Mouse (Mus musculus) lung, postnatal 0 days (tissue): Measurements from ENCODE around the gene Ptprt. TPM values are rescaled to one million over a fixed set of nuclear protein-coding genes. Genes with fewer than 3 reads are reported as not detected.

Experiments used
- ATAC-seq: fragments of 200-750 bp; cut with Nextera tagmentation; 2 replicates; pipeline ENCODE4 v1.8.0; 2017; ENCODE audit warnings: moderate library complexity
- DNase-seq: peaks from one replicate; pipeline ENCODE4 v3.0.0-alpha.2; 2016; ENCODE audit warnings: low spot score
- H3K27ac ChIP-seq: fragments of 300-500 bp; sonication (generic); 2 replicates; pipeline ENCODE4 v1.5.1; 2014; ENCODE audit warnings: antibody characterized with exemption, mild to moderate bottlenecking, low read length, mixed read lengths
- H3K27me3 ChIP-seq: fragments of 300-500 bp; sonication (generic); replicated peaks from 2 replicates; pipeline ENCODE4 v1.6.1; 2014; ENCODE audit warnings: low read length, mixed read lengths; ENCODE audit not compliant: insufficient read depth
- H3K36me3 ChIP-seq: fragments of 300-500 bp; sonication (generic); 2 replicates; pipeline ENCODE4 v1.6.1; 2014; ENCODE audit warnings: low read length, mixed read lengths; ENCODE audit not compliant: insufficient read depth
- H3K4me1 ChIP-seq: fragments of 300-500 bp; sonication (generic); 2 replicates; pipeline ENCODE4 v1.6.1; 2014; ENCODE audit warnings: antibody characterized with exemption, low read depth, low read length, mixed read lengths; ENCODE audit not compliant: insufficient read depth
- H3K4me2 ChIP-seq: fragments of 300-500 bp; sonication (generic); replicated peaks from 2 replicates; pipeline ENCODE4 v1.6.1; 2014; ENCODE audit warnings: low read depth, mild to moderate bottlenecking, low read length, moderate library complexity, mixed read lengths
- H3K4me3 ChIP-seq: fragments of 300-500 bp; sonication (generic); 2 replicates; pipeline ENCODE4 v1.5.1; 2014; ENCODE audit warnings: low read depth, low read length
- H3K9ac ChIP-seq: fragments of 300-500 bp; sonication (generic); replicated peaks from 2 replicates; pipeline ENCODE4 v1.6.1; 2014; ENCODE audit warnings: low read depth, mild to moderate bottlenecking
- H3K9me3 ChIP-seq: fragments of 300-500 bp; sonication (generic); 2 replicates; pipeline ENCODE4 v1.6.1; 2016; ENCODE audit warnings: low read length, mixed read lengths
- CTCF ChIP-seq: IDR thresholded peaks from 2 replicates; pipeline ENCODE4 v1.5.1; 2016; ENCODE audit warnings: antibody characterized with exemption, mild to moderate bottlenecking
- EP300 ChIP-seq: IDR thresholded peaks from 2 replicates; pipeline ENCODE4 v1.6.1; 2016; ENCODE audit warnings: antibody characterized with exemption, mild to moderate bottlenecking, control low read depth
- WGBS: fragments of 180-500 bp; shearing (Covaris S2); extraction: QIAGEN DNeasy Blood & Tissue Kit; methylation state at CpG from one replicate; pipeline ENCODE4 v1.1.7; 2014; 5-methylcytosine and 5-hydroxymethylcytosine counted together
- polyA plus RNA-seq: library from polyadenylated mRNA; unstranded; fragments of >200 nt; fragmentation: Nextera tagmentation; extraction: Ambion mirVana; gene quantifications from 2 replicates; pipeline ENCODE4 v1.2.1, GENCODE M21; 2015

Ptprt gene
- polyA plus RNA-seq, 1 experiment from 2014 or later: 0.37 TPM

DNA sequence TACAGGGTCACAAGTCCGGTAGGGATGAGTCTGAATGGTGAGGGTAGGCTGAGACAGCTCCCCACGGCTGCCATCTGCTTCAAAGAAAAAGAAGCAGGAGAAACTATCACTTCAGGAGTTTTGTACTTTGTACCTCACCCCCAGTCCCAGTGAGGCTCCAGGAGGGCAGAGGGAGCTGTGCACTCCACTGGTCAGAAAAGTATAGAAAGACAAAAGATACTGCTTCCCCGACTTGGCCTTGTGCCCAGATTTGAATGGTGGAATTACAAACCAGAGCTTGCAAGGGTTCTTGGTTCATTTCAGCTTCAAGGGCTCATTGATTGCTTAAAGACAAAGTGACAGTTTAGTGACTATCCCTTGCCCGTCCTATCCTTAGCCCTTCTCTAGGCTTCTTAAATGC is 1053.6 kb downstream of the Ptprt start:
- ATAC-seq (no peak), DNase-seq (no peak)

DNA sequence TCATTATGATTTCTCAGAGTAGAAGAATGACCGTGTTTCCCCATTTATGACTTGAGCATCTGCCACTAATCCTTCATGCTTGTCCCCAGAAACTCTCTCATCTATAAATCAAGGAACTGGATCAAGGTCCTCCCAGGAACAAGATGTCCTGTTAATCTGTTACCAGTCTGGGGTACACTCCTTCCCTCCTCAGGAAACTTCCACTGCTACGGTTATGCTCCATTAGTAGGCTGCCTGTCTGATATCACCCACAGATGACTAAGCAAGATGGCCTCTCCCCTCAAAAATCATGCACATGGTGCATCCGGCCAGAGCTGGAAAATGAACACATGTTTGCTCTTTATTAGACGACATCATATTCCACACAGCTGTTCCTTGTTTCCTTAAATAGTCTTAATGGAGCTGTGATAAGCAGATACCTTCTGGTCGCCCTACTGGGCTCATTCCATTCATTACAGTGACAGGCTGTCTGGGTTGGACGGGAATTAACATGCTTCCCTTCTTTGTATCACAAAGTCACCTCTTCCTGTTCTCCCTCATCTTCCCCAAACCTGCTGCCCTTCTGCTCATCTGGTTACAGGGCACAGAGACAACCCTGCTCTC is 1060.6 kb downstream of the Ptprt start:
- peak; percentile 4 for DNase-seq
- Histone ChIP-seq H3K9me3 (no peaks in the 10 kb centered on the region), H3K4me3 (no peak overlapping the region), H3K4me1 (no peaks in the 10 kb centered on the region), H3K9ac (no peak overlapping the region), H3K27me3 (no peaks in the 10 kb centered on the region), H3K36me3 (no peaks in the 10 kb centered on the region), H3K27ac (no peak overlapping the region), H3K4me2 (no peak overlapping the region)
- no peak for TF ChIP-seq CTCF
- no peak for TF ChIP-seq EP300
- no peak for ATAC-seq
- 47% methylated on average over 6 of the region's 6 CpGs for whole genome bisulfite sequencing

More for the DNA sequence above, 1053.6 kb downstream of the Ptprt start:
- H3K4me2 ChIP-seq: no peak overlapping the region
- no peak overlapping the region for H3K4me3 ChIP-seq
- no peaks in the 10 kb centered on the region for H3K27me3 ChIP-seq
- H3K9ac ChIP-seq: no peak overlapping the region
- no peaks in the 10 kb centered on the region for H3K9me3 ChIP-seq
- 58% methylated on average over 4 of the region's 4 CpGs for WGBS
- no peaks in the 10 kb centered on the region for H3K36me3 ChIP-seq
- no peaks in the 10 kb centered on the region for H3K4me1 ChIP-seq
- no peak overlapping the region for H3K27ac ChIP-seq
- no peak for TF ChIP-seq CTCF
- no peak for TF ChIP-seq EP300

DNA sequence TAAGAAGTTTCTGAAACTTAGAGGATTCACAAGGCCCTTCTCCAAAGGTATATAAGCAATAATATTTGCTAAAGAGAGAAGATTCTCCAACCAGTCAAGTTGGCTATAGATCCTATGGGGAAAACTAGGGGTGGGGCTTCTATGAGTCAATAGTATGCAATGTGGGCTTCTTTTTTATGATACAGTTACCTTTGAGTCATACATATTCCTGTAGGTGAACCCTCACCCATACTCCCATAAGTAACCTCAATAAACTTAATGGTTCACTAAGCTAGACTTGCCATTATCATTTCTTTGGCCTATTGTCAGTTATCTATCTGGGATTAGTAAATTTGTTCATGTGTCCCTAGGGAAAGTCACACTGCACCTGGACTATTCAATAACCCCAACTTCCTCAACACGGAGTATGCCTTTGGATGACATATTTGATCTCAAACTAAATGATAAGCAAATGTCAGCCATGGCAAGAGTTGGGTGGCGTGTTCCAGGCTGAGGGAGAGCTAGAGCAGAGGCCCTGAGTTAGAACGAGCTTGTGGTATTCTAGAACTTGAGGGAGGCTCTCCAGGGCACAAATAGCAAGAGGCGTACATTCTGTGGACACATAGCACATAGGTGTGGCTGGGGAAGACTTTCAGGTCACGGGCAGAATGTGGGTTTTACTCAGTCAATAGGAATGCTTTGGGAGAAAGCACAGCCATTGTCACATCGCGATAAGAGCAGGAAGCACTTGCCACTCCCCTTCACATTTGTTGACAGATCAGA is 1067.4 kb downstream of the Ptprt start:
- Histone ChIP-seq H3K27me3 (no peaks in the 10 kb centered on the region), H3K27ac (no peak overlapping the region), H3K4me1 (no peaks in the 10 kb centered on the region), H3K9ac (no peak overlapping the region), H3K9me3 (no peaks in the 10 kb centered on the region), H3K4me2 (no peak overlapping the region), H3K4me3 (no peak overlapping the region), H3K36me3 (no peaks in the 10 kb centered on the region)
- 73% methylated on average over 7 of the region's 7 CpGs for WGBS
- TF ChIP-seq EP300 (no peak), CTCF (no peak)
- no peak for ATAC-seq
- DNase-seq: peak; percentile 7

DNA sequence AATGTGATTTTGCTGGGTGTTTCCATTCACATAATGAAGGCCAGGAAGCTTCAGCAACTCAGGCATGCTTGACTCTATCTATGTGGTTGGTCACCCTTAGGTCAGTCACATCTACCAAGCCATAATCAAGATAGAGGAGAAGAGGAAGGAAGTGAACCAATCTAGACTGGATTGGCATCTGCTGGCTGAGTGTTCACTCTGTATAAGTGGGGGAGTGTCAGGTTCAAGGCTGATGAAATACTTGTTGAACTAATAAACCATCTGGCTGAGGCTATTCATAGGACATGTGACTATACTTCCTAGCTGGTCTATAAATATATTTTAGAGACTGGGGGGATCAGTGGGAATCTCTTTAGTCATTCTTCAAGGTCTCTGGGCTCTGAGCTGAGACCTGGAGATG is 1086.5 kb downstream of the Ptprt start:
- no peak overlapping the region for H3K4me3 ChIP-seq
- H3K4me2 ChIP-seq: no peak overlapping the region
- no peak for TF ChIP-seq CTCF
- peak; percentile 22; the same call in 1 of the 2 replicates for TF ChIP-seq EP300
- no peaks in the 10 kb centered on the region for H3K9me3 ChIP-seq
- ATAC-seq (peak; percentile 62), DNase-seq (peak; percentile 62)
- no peaks in the 10 kb centered on the region for H3K4me1 ChIP-seq
- no peaks in the 10 kb centered on the region for H3K27me3 ChIP-seq
- no peak overlapping the region for H3K9ac ChIP-seq
- H3K27ac ChIP-seq: no peak overlapping the region
- H3K36me3 ChIP-seq: no peaks in the 10 kb centered on the region

DNA sequence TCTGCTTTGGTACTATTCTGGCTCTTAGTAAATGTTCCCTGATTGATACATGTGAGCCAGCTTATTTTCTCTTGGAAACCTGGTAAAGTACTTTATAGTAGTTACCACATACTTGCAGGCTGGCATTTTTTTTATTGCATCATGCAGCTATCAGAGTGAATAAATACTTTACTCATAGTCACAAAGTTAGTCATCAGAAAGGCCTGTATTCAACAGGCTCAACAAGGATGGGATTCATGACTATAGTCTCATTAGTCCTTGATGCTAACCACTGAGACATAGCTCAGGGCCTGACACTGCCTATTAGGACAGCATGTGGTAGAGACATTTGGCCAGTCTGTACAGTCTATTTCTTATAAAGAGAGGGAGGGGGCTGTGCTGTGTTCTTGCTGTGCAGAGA is 1088.7 kb downstream of the Ptprt start:
- Histone ChIP-seq H3K9me3 (no peaks in the 10 kb centered on the region), H3K27me3 (no peaks in the 10 kb centered on the region), H3K4me3 (no peak overlapping the region), H3K36me3 (no peaks in the 10 kb centered on the region), H3K27ac (no peak overlapping the region), H3K9ac (no peak overlapping the region), H3K4me1 (no peaks in the 10 kb centered on the region), H3K4me2 (no peak overlapping the region)
- no peak for ATAC-seq
- TF ChIP-seq EP300 (peak; percentile 44; the same call in 1 of the 2 replicates), CTCF (no peak)
- DNase-seq: peak; percentile 22

DNA sequence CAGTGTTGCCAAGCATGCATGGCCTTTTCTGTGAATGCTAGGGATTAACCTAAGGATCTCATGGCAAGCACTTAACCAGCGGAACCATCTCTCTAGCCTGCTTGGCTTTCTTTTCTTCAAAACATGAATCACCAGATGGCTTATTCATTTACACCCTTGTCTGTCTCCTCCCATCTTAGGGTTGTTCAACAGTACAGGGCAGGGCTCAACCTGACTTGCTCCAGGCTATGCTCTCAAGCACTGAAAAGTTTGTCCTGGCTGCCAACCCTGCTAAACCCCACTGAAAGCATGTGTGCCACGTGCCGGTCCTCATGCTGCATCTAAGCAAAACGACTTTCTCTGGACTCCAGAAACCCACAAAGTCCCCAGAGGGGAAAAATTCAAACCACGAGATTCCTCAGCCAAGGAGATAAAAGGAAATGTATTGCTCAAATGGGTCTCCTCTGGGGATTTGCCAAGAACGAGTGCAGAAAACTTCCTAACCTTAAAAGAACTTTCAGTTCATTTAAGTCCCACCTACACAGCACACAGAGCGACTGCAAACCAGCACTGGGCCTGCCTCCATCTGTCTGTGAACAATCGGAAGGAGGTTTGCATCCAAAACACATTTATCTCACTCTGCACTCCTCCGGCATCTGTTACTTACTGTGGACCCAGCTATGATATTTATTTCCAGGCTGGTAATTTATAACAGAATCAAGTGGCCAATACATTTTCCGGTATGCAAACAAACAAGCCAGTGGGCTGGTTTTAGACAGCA is 1090.5 kb downstream of the Ptprt start:
- DNase-seq (peak; percentile 8), ATAC-seq (peak; percentile 32; the same call in 1 of the 2 replicates)
- no peaks in the 10 kb centered on the region for H3K27me3 ChIP-seq
- no peaks in the 10 kb centered on the region for H3K36me3 ChIP-seq
- H3K4me1 ChIP-seq: no peaks in the 10 kb centered on the region
- WGBS: 46% methylated on average over 10 of the region's 10 CpGs
- no peak overlapping the region for H3K4me3 ChIP-seq
- no peak overlapping the region for H3K27ac ChIP-seq
- H3K9me3 ChIP-seq: no peaks in the 10 kb centered on the region
- H3K9ac ChIP-seq: no peak overlapping the region
- H3K4me2 ChIP-seq: no peak overlapping the region
- TF ChIP-seq CTCF (no peak), EP300 (no peak)
